Mouse (Mus musculus): ENCODE results near the gene Dynll1.
A peak's percentile ranks its signal among the peaks of the same experiment; 100 is the strongest.
"Not testable (repeated sequence)": the region's sequence is repeated elsewhere in the genome, so short reads cannot be mapped to it uniquely, and the experiment has no call there.

Gene Dynll1

DNA sequence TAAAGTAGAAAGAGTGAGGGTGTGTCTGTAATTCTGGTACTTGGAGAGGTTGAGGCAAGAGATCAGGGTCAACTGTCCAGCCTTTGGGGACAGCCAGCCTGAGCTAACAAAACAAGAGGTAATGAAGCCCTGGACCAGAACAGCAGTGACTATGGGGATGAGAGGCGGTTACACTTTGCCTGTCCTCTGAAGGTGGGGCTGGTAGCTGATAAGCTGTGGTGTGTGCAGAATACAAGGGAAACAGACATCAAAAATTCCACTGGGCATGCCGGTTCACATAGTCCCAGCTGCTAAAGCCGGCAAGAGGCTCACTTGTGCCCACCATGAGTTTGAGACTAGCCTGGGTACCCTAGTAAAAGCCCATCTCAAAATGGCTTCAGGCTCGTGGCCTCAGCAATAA is 11.6 kb upstream of the Dynll1 start:
- no peak for DNase-seq

DNA sequence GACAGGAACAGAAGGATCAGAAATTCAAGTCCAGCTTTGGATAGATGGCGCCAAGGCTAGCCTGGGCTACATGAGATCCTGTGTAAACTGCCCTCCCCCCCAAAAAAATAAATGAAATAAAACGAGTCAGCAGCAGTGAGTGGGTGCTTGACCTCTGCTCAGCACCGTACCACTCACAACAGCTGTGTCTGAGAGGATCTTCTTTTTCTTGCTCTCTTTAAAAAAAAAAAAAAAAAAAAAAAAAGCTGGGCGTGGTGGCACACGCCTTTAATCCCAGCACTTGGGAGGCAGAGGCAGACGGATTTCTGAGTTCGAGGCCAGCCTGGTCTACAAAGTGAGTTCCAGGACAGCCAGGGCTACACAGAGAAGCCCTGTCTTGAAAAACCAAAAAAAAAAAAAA is 1.4 kb upstream of the Dynll1 start:
- DNase-seq, result not testable (repeated sequence)

DNA sequence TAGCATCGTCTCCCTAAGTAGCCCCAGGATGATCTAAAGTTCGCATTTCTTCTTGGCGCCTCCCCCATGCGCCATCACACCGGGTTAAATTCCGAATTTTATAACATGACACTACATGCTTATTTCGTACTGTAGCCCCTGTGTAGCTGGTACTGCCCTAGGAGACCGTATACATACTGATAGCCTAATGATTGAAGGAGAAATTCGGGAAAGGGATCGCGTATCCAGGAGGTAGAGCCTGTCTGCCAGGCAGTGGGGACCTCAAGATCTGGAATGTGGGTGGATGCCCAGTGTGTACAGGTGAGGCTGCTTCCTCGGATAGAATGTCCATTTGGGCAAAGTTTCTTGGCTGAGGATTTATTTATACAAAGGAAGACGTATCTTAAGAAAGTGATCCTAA is 816 bp upstream of the Dynll1 start:
- no peak for DNase-seq

DNA sequence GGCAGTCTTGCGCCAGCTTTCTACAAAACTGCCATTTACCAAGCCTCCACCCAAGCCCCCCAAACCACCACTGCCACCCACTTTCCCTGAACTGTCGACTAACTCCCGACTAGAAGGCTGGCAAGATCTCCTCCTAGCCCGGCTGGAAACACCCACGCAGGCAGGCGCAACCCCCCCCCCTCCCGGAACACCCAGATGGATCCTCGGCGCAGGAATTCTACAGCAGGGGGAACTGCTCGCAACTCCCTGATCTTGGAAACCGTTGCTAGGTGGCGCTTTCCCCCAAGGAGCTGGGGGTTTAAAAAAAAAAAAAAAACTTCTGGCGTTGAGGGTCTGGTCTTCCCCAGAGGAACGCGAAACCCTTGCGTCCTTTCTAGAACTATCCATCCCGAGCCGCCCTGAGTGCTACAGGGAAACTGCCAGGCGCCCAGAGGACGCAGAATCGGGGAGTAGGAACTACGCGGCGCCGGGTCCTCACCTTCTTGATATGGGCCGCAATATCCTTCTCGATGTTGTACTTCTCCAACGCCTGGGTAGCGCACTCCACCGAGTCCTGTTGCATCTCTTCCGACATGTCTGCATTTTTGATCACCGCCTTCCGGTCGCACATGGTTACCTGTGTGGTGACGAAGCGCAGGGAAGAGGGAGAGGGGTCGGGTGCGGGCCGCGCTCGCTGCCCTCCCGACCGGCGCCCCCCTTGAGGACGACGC is 609 bp downstream of the Dynll1 start:
- peak; percentile 65 for DNase-seq

DNA sequence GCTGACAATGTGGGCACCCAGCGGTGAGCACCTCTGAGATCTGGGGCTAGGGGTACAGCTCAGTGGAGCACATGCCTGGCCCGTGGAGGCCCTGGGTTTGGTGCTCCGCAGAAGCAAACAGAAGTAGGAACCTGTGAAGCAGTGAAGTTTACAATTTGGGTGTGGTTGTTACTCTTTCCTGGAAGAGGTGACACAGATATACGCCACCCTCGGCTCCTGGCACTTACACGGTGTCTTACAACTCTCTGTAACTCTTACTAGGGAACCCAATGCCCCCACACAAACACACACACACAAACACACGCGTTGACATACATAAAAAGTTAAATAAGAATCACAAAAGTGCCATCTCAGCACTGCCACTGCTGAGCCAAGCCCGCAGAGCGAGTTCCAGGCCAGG is 4.5 kb downstream of the Dynll1 start:
- DNase-seq, result no peak

DNA sequence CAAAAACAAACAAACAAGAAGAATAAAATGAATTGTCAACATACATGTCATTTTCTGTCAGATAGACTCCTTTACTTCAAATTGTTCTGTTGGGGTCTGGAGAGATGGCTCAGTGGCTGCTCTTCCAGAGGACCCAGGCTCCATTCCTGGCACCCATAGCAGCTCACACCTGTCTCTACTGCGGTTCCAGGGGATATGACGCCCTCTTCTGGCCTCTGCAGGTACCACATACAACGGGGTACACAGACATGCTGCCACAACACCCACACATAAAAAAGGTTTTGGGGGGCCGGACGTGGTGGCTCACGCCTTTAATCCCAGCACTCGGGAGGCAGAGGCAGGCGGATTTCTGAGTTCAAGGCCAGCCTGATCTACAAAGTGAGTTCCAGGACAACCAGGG is 6.6 kb downstream of the Dynll1 start:
- no peak for DNase-seq

DNA sequence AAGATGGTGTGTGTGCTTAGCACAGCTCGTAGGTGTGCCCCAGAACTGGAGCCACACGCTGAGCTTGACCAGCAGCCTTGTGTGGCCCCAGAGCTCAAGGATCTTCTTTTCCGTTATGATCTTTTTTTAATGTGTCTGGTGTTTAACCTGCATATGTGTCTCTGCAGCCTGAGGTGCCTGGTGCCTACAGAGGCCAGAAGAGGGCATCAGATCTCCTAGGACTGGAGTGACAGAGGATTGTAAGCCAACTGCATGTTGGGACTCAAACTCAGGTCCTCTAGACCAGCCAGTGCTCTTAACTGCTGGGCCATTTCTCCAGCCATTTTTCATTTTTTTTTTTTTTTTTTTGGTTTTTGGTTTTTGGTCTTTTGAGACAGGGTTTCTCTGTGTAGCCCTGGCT is 16.1 kb downstream of the Dynll1 start:
- no peak for DNase-seq

DNA sequence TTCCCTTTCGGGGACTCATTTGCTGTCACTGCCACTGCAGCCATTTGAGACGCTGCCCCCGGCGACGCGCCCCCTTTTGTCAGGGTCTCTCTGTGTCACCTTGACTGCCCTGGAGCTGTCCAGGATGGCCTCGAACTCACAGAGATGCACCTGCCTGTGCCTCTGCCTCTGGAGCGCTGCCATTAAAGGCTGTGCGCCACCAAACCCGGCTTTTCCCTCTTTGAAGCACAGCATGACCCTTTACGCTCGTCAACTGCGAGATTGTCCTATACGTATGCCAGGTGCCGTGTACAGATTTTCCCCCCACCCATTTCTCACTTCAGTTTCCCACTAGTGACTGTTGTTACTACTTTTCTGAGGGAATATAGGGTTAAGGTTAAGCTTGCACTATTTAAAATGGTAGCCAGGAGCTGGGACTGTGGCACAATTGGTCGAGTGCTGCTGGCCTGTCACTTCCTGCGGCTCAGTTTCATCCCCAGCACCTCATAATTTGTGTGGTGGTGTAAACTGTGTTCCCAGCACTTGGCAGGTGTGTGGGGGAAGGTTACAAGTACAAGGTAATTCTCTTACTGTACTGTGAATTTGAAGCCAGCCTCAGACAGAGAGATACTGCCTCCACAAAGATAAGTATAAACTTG is 20.6 kb downstream of the Dynll1 start:
- no peak for DNase-seq

DNA sequence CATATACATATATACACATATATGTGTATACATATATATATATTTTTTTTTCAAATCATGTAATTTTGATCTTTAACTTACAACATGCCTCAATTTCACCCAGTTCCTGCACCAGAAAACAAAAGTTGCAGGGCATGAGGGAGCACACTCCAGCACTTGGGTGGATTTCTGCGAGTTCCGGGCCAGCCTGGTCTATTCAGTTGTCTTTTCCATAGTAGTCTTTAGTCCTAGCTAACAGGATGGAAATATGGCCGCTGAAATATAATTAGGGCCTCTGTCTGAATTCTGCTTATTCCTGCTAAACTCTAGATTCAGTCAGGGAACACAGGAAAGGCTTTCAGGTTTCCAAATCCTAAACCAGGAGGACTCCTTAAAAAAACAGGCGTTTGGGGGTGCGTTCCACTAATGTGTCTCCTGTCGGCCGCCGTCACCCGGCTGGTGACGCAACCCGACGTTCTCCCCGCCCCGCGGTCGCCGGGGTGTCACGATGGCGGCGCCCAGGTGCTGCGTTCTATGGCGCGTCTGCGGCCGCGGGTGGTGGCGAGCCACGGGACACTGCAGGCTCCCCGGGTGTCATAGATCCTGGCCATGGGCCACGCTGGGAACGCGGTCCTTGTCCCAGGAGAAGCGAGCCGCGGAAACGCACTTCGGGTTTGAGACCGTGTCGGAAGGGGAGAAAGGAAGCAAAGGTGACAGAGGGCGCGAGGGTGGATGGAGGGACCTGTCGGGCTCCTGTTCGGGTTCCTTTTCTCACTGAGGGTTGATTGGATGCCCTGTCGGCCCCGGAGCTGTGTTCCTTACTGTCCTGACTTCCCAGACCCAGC is 21.4 kb downstream of the Dynll1 start, which contains the start of gene Coq5:
TSS of gene Coq5 (plus strand) at position 441 of the 824 bp plus-strand sequence.
- DNase-seq, result peak; percentile 90

DNA sequence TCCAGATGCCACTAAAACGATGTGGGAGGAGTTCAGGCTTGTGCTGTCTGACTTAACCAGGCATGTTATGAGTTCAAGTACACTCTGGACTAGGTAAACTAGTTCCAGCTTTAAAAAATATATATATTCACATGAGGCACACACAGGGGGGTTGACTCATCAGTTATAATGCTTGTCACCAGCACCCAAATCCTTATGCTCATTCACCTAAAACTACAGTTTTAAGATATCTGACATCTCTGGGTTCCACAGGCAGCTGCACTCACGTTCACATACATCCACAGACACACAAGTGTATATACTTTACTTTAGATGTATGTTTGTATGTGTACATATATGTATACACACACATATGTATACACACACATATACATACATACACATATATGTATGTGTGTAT is 22.0 kb downstream of the Dynll1 start:
- DNase-seq, result no peak

DNA sequence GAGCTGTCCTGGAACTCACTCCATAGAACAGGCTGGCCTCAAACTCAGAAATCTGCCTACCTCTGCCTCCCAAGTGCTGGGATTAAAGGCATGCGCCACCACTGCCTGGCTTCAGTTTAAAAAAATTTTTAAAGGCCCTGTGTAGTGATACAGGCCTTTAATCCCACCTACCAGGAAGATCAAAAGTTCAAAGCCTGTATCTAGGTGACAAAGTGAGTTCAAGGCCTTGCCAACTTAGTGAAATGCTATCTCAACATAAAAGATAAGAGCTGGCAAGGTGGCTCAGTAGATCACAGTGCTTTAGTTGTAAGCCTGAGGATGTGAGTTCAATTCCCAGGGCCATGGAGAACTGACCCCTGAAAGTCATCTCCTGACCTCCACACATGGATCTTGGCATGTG is 22.7 kb downstream of the Dynll1 start:
- no peak for DNase-seq

DNA sequence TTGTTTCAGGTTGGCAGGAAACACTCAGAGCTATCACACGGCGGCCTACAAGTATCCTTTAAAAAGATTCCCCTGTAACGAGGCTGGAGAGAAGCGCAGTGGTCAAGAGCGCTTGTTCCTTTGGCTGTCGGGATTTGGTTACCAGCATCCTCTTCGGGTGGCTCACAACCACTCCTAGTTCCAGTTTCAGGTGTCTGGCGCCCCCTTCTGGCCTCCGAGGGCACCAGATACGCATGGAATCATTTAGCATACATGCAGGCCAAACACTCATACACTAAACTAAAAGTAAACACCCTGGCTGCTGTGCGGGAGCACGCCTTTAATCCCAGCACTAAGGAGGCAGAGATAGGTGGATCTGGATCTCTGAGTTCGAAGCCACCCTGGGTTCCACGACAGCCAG is 24.8 kb downstream of the Dynll1 start:
- no peak for DNase-seq

DNA sequence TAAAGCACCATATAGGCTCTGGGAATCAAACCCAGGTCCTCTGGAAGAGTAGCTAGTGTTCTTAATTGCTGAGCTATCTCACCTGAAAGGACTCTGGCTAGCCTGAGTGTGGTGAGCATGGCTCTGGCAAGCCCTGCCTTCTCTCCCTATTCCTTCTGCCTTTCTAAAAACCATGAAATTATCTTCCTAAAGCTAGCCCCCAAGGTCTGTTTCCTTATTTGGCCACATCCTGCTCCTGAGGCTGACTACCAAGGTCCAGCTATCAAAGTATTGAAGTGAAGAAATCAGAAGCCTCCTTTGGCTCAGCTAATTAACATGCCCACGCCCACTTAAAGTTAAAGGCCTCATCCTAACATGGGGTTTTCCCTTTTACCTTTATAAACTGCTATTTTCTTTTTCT is 26.0 kb downstream of the Dynll1 start:
- no peak for DNase-seq

DNA sequence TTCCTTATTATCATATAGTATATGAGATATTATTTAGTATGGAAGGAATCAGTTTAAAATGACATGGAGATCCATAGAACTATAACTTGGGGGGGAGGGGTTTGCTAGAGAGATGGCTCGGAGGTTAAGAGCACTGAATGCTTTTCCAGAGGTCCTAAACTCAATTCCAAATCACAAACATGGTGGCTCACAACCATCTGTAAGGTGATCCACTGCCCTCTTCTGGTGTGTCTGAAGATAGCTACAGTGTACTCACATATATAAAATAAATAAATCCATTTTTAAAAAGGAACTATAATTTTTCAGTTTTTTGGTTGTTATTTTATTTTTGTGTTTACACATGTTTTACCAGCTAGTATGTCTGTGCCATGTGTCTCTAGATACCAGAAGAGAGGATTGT is 26.4 kb downstream of the Dynll1 start:
- no peak for DNase-seq

DNA sequence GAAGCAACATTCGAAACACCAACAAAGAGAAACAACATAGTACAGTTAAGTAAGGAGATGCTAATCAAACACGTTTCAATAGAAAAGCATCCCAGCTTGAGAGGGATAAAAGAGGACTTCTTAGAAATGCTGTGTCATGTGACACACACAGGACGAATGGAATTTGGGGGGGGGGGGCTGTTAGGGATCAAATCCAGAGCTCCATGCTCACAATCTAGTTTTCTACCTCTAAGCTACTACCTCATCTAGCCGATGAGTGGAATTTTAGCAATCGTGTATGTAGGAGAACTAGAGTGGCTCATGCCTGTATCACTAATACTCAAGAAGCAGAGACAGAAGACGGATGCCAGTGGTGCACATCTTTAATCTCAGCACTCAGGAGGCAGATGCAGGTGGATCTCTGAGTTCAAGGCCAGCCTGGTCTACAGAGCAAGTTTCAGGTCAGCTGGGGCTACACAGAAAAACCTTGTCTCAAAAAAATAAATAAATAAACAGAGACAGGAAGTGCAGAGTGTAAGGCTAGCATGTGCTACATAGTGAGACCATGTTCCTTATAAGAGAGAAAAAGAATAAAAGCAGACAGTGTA is 27.2 kb downstream of the Dynll1 start:
- no peak for DNase-seq

DNA sequence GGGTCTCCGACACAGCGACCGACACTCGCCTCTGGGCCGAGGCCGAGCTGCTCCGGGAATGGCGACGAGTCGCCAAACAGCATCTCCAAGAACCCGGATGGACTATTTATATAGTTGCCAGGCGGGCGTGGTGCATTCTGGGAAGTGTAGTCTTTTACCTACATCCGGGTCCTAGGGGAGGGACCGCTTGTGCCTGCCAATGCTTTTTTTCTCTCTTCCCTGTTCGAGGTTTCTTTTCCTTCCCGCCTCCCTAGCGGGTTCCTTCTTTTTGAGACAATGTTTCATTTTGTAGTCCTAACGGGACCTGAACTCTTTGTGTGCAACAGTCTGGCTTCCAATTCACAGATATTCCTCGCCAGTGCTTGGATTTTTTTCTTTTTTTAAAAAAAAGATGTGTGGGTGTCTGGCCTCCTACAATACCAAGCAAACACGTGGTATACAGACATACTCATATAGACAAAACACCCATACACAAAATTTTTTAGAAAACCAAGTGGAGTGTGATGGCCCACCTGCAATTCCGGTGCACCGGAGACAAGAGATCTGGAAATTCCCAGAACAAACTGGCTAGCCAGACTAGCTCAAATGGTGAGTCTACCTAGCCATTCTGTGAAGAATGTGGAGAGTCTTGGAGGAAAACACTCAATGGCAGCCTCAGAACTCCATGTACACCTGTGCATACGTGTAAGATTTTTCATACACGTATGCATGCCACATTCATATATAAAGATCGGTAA is 27.8 kb downstream of the Dynll1 start, which contains the start of gene Rnf10:
TSS of gene Rnf10 (minus strand) at position 87 of the 737 bp plus-strand sequence.
- DNase-seq, result peak; percentile 92

DNA sequence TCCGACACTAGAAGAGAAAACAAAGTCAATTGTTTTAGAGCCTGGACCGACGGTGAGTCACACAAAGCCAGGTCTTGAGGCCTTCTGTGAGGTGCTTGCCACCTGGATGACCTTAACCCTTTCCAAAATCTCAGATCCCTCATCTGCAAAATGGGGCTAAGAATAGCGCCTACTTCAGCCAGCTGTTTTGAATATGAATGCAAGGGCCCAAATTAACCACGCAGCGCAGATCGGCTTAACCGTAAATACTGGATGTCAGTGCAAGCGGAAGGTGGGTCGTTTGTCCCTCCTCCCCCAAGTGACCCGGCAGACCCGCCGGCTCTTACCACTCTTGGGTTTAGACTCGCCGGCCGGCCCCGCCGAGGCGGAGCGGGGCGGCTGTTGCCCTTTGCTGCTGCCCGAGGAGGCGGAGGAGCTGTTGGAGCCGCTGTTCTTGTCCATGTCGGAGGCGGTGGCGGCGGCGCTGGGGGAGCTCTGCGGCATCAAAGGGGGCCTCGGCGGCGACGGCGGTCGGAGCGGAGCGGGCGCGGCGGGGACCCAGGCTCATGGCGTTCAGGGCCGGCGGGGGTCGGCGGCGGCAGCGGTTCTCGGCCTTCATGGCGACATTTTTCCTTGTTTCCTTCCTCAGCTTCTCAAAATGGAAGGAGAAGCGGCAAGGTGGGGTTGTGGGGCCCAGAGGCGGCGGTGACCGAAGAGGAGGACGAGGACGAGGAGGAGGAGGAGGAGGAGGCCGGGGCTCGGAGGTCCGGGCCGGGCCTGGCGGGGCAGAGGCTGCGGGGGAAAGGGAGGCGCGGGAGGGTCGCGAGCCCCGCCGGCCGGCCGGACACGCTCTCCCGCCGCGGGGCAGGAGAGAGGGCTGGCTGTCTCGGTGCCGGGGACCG is 28.6 kb downstream of the Dynll1 start:
- peak; percentile 50 for DNase-seq

DNA sequence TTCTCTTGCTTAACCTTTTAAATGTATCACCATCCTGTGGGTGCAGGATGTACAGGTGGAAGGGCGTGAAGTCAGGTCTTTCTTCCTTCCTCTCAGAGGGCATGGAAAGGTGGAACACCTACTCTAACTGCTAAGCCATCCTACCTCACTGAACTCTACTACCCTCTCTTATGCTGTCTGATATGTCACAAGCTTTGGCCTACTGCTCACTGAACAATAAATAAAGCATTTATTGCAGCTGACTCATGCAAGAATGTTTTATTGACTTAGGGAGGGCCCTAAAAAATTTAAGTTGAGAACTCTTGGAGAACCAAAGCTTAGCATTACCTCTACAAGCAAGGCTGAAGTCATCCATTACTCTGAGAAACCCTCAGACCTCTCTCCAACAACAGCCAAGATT is 30.8 kb downstream of the Dynll1 start:
- no peak for DNase-seq

DNA sequence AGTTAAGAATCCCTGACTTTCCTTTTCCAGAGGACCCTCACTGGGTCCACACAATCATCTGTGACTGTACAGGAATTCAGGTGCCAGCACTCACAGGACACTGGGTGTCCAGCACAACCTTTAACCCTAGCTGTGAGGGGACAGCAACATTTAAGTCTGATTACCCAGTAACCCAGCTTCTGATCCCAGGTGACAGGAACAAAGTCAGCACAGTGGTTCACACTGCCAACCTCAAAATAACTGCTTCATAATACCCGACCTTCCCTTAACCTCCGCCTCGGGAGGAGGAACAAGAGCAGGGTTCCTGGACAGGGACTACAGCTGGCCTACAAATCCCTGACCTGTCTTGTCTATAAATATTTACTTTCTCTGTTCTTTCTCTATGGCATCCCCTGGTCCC is 32.5 kb downstream of the Dynll1 start:
- no peak for DNase-seq

DNA sequence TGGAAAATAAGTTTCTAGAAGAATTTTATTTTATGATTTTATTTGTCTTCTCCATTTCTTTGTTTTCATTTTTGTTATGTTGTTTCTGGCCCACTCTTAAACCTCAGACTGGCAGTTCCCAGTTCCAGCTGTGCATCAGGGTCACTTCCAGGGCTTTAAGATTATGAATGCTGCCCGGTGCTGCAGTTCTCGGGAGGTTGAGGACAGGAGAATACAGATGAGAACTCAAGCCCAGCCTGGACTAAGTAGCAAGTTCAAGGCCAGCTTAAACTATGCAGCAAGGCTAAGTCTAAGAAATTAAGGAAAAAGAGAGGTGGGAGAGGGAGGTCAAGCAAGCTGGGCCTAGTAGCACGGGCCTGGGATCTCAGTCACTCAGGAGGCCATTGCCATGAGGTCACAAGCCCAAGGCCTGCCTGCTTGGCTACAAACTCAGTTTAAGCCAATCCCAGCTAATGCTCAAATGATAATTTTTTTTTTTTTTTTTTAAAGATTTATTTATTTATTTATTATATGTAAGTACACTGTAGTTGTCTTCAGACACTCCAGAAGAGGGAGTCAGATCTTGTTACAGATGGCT is 33.2 kb downstream of the Dynll1 start:
- DNase-seq, result no peak

DNA sequence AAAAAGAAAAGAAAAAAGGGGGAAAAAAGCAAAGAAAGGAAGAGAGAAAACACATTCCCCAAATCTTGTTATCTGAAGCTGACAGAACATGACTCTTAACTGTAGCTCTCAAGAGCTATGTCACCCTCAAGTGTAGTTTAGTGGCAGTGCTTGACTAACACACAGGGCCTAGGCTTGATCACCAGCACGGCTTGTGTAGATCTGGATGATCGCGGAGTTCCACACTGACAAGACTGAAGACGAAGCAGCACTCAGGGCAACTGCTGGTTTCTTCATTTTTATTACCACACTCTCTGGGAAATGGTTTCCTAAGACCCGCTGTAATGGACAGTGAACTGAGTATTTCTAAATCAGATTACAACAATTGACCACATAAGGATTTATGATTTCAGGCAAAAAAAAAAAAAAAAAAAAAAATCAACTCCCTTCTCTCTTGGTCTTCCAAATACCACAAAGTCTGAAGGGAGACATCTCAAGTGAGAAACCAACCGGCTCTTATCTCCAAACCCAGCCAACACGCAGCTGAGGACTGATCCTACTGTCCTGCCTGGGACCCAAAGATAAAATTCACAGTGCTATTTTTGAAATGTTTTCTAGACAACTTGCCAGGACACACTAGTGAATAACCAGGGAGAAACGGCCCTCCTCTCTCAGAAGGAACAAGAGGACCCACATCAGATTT is 33.9 kb downstream of the Dynll1 start:
- DNase-seq, result no peak
